Mouse (Mus musculus) heart, adult 2 months (tissue): ENCODE measurements at regions not wholly inside any gene's neighbourhood (a gene's known extent, or its start where the extent isn't known, plus 50 kb on each side); places are given as distances from the start of the nearest gene placed in this dataset.

ENCODE experiments used
- DNase-seq, 2 experiments: peaks; one replicate each; pipeline ENCODE4 v3.0.0; 2021
- H3K27ac ChIP-seq: fragments of 200-600 bp; 2 replicates; pipeline ENCODE4 v1.8.1; 2022
- H3K27me3 ChIP-seq: fragments of 200-500 bp; 2 replicates; pipeline ENCODE4 v1.6.1; 2012; ENCODE audit warnings: mild to moderate bottlenecking, low read length, inconsistent platforms, mixed read lengths; ENCODE audit not compliant: control insufficient read depth, insufficient read depth
- H3K36me3 ChIP-seq: fragments of 200-500 bp; 2 replicates; pipeline ENCODE4 v1.6.1; 2012; ENCODE audit warnings: low read length, inconsistent platforms; ENCODE audit not compliant: control insufficient read depth, insufficient read depth
- H3K4me1 ChIP-seq: fragments of 200-500 bp; 2 replicates; pipeline ENCODE4 v1.6.1; 2011; ENCODE audit warnings: low read length; ENCODE audit not compliant: control insufficient read depth, insufficient read depth
- H3K4me3 ChIP-seq: fragments of 200-600 bp; 2 replicates; pipeline ENCODE4 v1.8.1; 2022
- H3K79me2 ChIP-seq: fragments of 200-500 bp; replicated peaks from 2 replicates; pipeline ENCODE4 v1.6.1; 2012; ENCODE audit warnings: mild to moderate bottlenecking, inconsistent platforms, low read length, moderate library complexity, mixed read lengths; ENCODE audit not compliant: control insufficient read depth, insufficient read depth
- H3K9ac ChIP-seq: fragments of 200-500 bp; 2 replicates; pipeline ENCODE4 v1.6.1; 2012; ENCODE audit warnings: low read depth, mild to moderate bottlenecking, control low read depth, inconsistent platforms, low read length, mixed read lengths
- CTCF ChIP-seq: fragments of 200-600 bp; IDR thresholded peaks from 2 replicates; pipeline ENCODE4 v1.8.1; 2022; ENCODE audit warnings: antibody characterized with exemption, mild to moderate bottlenecking, moderate library complexity
- EP300 ChIP-seq: fragments of 200-500 bp; IDR thresholded peaks from 2 replicates; pipeline ENCODE4 v1.6.1; 2011; ENCODE audit warnings: low read depth, low read length, control low read depth; ENCODE audit not compliant: insufficient read depth
- POLR2A ChIP-seq: fragments of 200-500 bp; IDR thresholded peaks from 2 replicates; pipeline ENCODE4 v1.6.1; 2011; ENCODE audit warnings: mild to moderate bottlenecking, low read depth, low read length, control low read depth; ENCODE audit not compliant: insufficient read depth
- WGBS: fragments of 180-500 bp; shearing (Covaris S2); methylation state at CpG from one replicate; pipeline ENCODE4 v1.1.7; 2018; 5-methylcytosine and 5-hydroxymethylcytosine counted together
- intact Hi-C: fragments of 180-260 bp; cut with DNase I; formaldehyde crosslinking; loops from one replicate; pipeline ENCODE4 v1.15.1; 2025

- TF ChIP-seq POLR2A, result no peak
- TF ChIP-seq EP300, result no peak
- TF ChIP-seq CTCF, result peak; percentile 42
- Histone ChIP-seq H3K4me1 (no peaks in the 10 kb centered on the region), H3K27ac (no peak overlapping the region), H3K79me2 (no peaks in the 10 kb centered on the region), H3K36me3 (no peaks in the 10 kb centered on the region), H3K4me3 (no peak overlapping the region), H3K27me3 (no peaks in the 10 kb centered on the region), H3K9ac (no peak overlapping the region)
- WGBS, result 89% methylated on average over 4 of the region's 4 CpGs
- no peak for DNase-seq
- intact Hi-C loops, result loop anchor here (10.0 kb wide), 1 partner anchor 296 kb away; the partner anchor contains the start of gene Hs3st3b1
Measured at GRCm38 (mm10) chr11:64220888-64221287, 141.6 kb upstream of the Cox10 start.

GRCm38 (mm10) chr11:64217181-64217580, 137.9 kb upstream of the Cox10 start:
- no peaks in the 10 kb centered on the region for H3K27me3 ChIP-seq
- H3K36me3 ChIP-seq, result no peaks in the 10 kb centered on the region
- TF ChIP-seq CTCF (no peak), EP300 (no peak), POLR2A (no peak)
- WGBS, result 75% methylated on average over 2 of the region's 2 CpGs
- no peaks in the 10 kb centered on the region for H3K4me1 ChIP-seq
- intact Hi-C loops, result no loop called here
- no peak overlapping the region for H3K9ac ChIP-seq
- no peak for DNase-seq
- no peak overlapping the region for H3K4me3 ChIP-seq
- no peaks in the 10 kb centered on the region for H3K79me2 ChIP-seq
- no peak overlapping the region for H3K27ac ChIP-seq

GRCm38 (mm10) chr11:64210916-64211315, 131.6 kb upstream of the Cox10 start:
- 61% methylated on average over 3 of the region's 3 CpGs for WGBS
- Histone ChIP-seq H3K27me3 (no peaks in the 10 kb centered on the region), H3K27ac (no peak overlapping the region), H3K36me3 (no peaks in the 10 kb centered on the region), H3K4me1 (peaks cover 1% of the 10 kb centered on the region; the same call in 1 of the 2 replicates), H3K9ac (no peak overlapping the region), H3K79me2 (no peaks in the 10 kb centered on the region), H3K4me3 (no peak overlapping the region)
- no peak for DNase-seq
- intact Hi-C loops, result no loop called here
- TF ChIP-seq POLR2A, result no peak

- no peaks in the 10 kb centered on the region for H3K27me3 ChIP-seq
- no peaks in the 10 kb centered on the region for H3K36me3 ChIP-seq
- WGBS, result 89% methylated on average over 2 of the region's 2 CpGs
- no peak for DNase-seq
- H3K4me3 ChIP-seq, result no peak overlapping the region
- H3K9ac ChIP-seq, result no peak overlapping the region
- H3K27ac ChIP-seq, result no peak overlapping the region
- no peak for TF ChIP-seq POLR2A
- TF ChIP-seq CTCF, result no peak
- no peak for TF ChIP-seq EP300
- H3K79me2 ChIP-seq, result no peaks in the 10 kb centered on the region
- H3K4me1 ChIP-seq, result peaks cover 3% of the 10 kb centered on the region
- intact Hi-C loops, result no loop called here
Measured at GRCm38 (mm10) chr11:64208306-64208705, 129.0 kb upstream of the Cox10 start.

- H3K4me1 ChIP-seq, result peaks cover 3% of the 10 kb centered on the region
- no peaks in the 10 kb centered on the region for H3K36me3 ChIP-seq
- intact Hi-C loops, result no loop called here
- no peak overlapping the region for H3K4me3 ChIP-seq
- H3K27me3 ChIP-seq, result no peaks in the 10 kb centered on the region
- H3K79me2 ChIP-seq, result no peaks in the 10 kb centered on the region
- H3K9ac ChIP-seq, result no peak overlapping the region
- TF ChIP-seq EP300 (no peak), POLR2A (no peak), CTCF (no peak)
- H3K27ac ChIP-seq, result no peak overlapping the region
- 69% methylated on average over 4 of the region's 4 CpGs for WGBS
- DNase-seq, result no peak
Measured at GRCm38 (mm10) chr11:64207358-64207864, 128.1 kb upstream of the Cox10 start.

GRCm38 (mm10) chr11:64206155-64206554, 126.9 kb upstream of the Cox10 start:
- WGBS, result 54% methylated on average over 2 of the region's 2 CpGs

More at GRCm38 (mm10) chr11:64206155-64206554, 126.9 kb upstream of the Cox10 start:
- Histone ChIP-seq H3K4me3 (no peak overlapping the region), H3K27me3 (no peaks in the 10 kb centered on the region), H3K4me1 (peaks cover 3% of the 10 kb centered on the region), H3K27ac (no peak overlapping the region), H3K79me2 (no peaks in the 10 kb centered on the region), H3K9ac (no peak overlapping the region), H3K36me3 (no peaks in the 10 kb centered on the region)
- TF ChIP-seq EP300 (no peak), CTCF (no peak), POLR2A (no peak)
- intact Hi-C loops, result no loop called here
- peak; percentile 14 to 19 for DNase-seq
